Mouse (Mus musculus): ENCODE measurements around the gene Klhl25.
"Not testable (repeated sequence)": the region's sequence is repeated elsewhere in the genome, so short reads cannot be mapped to it uniquely, and the experiment has no call there.

Gene Klhl25

DNA sequence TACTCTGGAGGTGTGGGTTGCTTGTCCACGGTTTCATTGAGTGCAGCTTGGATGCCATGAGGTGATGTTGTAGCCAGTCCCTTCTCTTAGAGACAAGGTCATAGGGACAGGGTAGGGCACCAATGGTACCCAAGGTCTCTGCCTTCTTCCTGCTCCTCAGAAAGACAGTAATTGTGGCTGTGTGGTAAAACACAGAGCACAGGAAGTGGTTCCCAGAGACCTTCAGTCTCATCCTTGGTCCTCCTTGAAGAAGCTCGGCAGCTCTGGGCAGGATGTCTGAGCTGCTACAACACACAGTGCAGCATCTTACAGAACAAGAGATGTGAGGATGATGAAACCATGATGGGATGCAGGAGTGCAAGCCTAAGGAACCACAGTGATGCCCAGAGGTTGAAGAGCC, 31.3 kb downstream of the Klhl25 start:
- not testable (repeated sequence) for DNase-seq

DNA sequence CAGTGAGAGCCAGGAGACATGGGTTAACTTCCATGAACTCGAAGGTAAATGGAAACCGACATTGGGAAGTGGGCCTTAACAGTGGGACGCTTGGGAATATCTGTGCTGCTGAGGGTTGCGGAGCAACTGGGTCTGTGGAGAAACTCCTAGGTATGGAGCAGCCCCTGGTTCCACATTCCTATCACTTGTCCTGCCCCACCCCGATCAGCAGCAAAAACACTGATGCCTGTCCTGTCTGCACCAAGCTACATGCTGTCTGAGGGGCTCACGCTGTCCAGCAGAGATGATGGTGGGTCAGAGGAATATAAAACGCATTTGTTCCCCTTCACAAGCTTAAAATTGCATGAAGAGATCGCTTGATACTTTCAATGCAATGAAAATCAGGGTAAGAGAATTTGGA, 32.1 kb downstream of the Klhl25 start:
- DNase-seq: no peak

DNA sequence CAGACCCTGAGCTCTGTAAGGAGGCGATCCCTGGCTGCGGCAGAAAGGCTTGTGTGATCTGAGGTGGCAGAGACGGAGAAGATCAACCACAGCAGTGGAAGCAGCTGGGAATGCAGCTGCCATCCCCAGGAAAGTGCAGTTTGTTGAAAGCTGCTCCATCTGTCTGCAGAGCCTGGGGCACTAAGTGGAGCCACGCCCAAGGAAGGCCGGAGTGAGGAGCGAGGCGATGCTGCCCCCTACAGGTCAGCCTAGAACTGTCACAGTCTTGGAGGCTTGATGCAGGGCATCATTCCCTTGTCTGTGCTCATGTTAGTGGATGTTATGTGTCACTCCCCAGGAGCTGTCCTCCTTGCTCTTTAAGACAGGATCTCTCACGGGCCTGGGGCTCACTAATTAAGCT, 32.5 kb downstream of the Klhl25 start:
- peak; percentile 89 for DNase-seq

DNA sequence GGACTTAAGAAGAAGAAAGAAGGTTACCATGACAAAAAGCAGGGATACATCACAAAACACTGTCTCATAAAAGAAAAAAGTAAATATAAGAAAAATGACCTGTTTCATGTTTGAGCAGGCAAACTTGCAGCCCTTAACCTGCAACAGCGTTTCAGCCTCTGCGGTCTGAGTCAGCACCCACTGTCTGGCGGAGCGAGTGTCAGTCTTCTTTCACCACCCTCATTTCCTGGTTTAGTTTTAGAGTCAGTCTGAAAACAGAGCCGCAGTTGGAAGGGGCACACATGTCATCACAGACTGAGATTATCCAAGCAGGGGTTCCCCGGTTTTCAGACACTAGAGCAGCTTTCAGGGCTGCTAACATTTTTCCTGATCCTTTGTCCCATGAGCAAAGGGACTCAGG, 33.3 kb downstream of the Klhl25 start:
- no peak for DNase-seq

DNA sequence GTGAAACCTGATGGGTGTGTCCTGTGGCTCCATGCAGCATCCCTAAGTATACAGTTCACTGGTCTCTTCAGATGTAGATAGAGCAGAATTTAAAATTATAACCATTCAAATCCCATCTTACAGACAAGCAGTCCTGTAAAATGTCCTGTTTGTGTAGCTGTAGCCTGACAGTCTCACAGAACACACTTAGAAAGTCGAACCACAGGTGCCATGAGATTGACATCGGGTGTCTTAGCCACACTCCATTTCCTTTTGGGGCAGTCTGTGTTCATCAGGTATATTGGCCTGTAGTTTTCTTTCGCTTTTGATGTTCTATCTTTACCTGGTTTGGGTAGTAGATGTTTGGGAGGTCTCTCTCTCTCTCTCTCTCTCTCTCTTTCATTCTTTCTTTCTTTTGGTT, 33.7 kb downstream of the Klhl25 start:
- DNase-seq: no peak

DNA sequence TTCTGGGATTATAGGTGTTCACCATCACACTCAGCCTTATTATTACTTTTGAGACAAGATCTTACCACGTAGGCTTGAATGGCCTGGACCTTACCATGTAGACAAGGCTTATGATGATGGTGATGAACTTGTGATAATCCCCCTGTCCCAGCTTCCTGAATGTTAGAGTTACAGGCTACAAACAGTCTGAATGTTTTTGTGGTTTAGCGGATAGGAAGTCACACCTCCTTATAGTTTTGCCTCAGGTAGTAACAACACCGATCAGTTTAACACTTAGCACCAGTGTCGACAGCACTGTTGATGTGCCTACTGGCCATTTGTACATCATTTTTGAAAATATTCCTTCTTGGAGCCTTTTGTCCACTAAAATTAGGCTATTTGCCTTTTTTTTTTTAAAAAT, 43.4 kb downstream of the Klhl25 start:
- no peak for DNase-seq

DNA sequence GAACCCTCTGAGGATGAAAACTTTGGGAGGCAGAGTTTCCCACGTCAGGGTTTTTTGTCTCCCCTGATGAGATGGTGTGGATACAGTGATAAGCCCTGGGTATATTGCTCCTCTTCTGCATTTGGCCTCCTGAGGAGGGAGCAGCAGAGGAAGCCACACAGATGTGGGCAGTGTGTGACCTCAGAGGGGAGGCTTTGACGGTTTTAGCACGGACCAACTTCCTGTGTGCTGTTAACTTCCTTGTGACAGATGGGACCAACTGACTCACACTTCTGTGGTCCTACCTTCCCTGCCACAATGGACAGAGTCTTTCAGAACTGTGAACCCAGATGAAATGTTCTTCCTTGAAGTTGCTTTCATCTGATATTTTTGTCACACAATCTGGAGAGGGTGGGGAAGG, 44.6 kb downstream of the Klhl25 start:
- no peak for DNase-seq

DNA sequence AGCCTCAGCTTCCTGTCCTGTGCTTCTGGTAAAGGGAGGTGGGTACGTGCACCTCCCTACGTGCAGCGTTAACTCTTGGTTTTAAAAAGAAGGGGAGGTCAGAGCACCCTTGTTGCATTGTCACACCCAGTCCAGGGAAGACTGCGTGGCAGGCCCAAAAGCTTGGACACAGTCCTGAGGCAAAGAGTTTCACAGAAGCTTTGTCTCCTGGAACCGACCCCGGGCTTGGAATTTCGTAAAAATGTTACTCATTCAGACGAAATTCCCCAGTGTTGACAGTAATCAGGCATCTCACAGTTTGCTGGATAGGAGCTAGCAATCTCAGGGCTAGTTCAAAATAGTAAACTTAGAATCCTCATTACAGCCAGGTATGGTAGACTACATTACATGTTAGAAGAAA, 45.6 kb downstream of the Klhl25 start:
- DNase-seq: no peak

DNA sequence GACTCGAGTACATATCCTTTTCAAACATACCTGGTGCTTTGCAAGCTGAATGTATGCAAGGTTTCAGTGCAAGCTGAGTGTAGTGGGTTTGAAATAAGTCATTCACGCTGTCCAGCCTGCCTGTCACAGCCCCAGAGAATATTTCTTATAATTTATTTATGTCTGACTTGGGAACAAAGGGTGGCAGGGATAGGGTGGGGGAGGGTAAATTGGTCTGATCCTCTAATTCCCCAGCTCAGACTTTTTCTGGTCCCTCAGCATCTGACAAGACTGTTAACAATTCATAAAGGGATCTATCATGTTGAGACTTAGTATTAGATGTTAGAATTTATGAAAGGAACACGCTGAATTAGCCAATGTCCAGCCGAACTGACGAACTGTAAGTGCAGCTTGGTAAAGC, 48.9 kb downstream of the Klhl25 start:
- no peak for DNase-seq

DNA sequence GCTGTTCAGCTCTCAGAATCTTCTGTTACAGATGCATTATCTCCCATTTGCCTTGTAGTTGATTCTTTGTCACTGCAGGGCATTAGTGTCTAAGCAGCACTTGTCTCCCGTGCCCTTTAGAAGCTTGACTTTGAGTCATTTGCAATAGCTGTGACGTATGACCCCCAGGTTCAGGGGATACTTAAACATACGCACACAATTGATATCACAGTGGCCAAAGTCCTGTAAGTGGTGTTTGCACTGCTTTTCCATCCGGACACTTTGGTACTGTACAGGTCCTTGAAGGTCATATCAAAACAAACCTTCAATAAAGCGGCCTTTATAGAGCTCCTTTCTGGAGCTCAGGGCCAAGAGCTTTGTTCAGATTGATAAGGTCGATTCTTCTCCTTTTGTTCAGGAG, 51.0 kb downstream of the Klhl25 start:
- DNase-seq: no peak

DNA sequence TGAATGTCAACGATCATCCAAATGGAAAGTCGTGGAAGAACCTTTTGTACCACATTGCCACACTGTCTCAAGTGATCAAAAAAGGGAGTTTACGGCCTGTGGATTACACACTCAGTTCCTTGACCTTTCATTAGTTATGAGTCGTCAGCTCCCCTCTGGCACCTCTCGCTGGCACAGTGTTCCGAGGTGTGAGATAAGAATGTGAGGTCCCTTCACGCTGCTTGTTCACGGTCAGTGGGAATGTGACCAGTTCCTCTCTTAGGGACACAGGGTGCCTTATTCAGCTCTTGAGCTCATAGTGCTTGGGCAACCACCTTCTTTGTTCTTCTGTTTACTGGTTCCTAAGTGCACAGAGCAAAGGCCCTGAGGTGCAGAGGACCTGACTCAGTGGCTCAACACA, 51.4 kb downstream of the Klhl25 start:
- DNase-seq: no peak

DNA sequence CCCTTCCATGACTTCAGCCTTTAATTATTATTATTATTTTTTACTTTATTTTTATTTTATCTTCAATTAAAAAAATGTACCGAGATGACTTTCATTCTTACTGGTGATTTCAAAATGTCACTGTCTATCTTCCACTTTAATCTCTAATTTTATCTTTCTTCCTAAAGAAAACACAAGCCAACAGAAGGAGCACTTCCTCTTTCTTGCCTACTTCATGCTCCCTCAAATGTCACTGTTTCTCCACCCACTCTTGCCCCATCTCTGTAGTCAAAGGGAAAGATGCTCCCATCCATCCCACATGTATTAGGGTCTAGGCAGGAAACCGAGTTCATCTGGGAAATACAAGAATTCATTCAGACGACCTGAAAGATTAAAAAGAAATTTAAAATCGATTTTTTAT, 51.8 kb downstream of the Klhl25 start:
- no peak for DNase-seq

DNA sequence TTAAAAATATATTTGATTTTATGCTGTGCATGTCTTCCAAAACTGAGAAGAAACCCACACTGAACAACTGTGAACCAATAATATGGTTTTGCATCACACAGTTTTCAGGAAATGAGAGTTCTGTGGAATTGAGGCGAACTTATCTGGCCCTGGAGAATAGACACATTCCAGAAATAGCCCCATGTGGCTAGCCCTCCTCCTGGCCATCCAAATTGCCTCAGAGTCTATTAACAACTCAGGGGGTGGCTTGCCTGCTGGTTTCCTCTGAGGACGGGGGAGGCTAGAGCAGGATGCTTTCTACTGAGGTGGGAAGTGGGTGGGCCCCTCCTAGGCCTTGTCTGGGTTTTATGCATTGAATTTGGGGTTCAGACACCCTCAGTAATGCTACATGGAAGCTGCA, 57.0 kb downstream of the Klhl25 start:
- no peak for DNase-seq

DNA sequence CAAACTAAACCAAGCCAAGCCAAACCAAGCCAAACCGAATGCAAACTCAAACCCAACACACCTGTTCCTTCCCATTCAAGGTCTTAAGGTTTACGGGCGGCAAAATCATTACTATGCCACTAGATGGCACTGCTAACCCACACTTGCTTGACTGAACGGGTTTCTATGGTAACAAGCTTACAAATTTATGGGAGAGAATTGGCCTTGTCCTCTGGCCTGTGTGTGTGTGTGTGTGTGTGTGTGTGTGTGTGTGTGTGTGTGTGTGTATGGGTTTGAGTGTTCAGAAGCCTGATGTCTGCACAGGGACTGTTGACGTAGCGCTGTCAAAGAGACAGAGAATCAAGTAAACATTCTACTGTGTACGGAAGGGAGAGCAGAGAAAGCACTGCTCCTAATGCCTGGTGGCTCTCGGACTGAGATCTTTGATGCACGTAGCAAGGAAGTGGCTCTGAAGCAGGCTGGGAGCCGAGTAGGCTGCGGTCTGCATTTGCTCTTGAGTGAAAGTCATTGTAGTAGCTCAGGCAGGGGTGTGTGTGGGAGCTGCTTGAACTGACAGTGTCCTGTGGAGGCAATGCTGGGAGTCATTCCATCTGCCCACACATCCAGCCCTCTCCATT, 62.0 kb downstream of the Klhl25 start:
- DNase-seq: peak; percentile 34

DNA sequence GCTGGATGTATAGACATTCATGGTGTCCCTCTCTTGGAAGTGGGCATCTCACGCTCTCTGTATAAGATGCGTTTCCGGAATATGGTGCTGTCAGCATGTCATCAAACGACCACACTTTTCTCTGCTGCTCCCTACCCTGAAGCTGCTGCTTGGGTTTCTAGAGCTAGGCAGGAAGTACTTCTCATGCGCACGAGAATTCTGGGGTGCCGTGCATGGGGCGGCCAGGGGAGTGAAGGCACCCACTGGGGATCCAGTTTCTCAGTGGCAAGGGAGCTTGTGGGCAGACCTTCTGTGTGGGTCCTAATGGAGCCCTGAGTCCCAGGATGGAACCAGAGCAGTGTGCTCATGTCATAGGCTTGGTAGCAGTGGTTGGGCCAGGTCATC, 62.5 kb downstream of the Klhl25 start:
- no peak for DNase-seq

DNA sequence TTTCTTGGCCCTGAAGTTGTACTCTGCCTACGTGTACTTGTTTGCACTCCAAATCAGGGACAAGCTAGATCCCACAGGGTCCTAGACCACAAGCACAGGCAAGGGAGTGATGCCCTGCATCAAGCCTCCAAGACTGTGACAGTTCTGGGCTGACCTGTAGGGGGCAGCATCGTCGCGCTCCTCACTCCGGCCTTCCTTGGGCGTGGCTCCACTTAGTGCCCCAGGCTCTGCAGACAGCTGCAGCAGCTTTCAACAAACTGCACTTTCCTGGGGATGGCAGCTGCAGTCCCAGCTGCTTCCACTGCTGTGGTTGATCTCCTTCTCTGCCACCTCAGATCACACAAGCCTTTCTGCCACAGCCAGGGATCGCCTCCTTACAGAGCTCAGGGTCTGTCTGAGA, 65.8 kb downstream of the Klhl25 start:
- peak; percentile 79 for DNase-seq

DNA sequence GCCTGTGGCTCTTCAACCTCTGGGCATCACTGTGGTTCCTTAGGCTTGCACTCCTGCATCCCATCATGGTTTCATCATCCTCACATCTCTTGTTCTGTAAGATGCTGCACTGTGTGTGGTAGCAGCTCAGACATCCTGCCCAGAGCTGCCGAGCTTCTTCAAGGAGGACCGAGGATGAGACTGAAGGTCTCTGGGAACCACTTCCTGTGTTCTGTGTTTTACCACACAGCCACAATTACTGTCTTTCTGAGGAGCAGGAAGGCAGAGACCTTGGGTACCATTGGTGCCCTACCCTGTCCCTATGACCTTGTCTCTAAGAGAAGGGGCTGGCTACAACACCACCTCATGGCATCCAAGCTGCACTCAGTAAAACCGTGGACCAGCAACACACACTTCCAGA, 67.4 kb downstream of the Klhl25 start:
- not testable (repeated sequence) for DNase-seq

DNA sequence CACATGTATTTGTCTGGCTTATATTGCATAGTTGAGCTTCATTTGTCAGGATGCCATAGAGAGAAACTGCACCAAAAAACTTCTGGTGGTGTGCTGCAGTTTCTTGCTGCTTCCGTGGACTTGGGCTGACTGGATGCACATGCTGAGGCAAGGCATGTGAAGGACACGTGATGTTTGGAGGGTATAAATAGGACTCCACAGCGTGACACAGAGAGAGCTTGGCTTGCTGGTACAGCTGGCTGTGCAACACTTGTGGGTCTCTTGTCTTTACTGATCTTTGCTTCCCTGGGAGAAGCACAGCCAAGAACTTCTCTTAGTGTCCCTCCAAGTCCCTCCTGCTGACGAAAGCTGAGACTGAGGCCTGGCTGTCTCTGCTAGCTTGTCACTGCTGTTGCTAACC, 69.6 kb downstream of the Klhl25 start:
- DNase-seq: no peak

DNA sequence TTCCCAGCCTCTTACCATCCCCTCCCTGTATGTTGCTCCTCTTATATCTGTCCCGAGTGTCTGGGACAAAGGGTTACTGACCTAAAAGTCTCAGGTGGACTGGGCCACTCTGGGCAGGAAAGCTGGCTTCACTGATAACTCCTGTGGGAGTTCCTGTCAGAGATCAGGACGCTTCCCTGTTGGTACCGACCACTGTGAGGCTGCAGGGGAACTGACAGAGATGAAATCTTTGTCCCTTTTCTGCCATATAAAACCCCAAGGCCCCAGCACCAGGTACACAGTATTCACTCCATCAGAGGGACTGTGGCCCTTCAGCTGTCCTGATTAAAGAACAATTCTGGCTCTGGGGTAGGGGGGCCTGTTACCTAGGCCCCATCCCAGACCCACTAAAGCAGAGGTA, 71.6 kb downstream of the Klhl25 start:
- not testable (repeated sequence) for DNase-seq

Measured in right cerebral cortex, postnatal 4 days (tissue).